Mouse (Mus musculus) stomach, postnatal 0 days (tissue): ENCODE measurements around the gene Eps15.

ENCODE experiments used
- CTCF ChIP-seq: IDR thresholded peaks from 2 replicates; pipeline ENCODE4 v1.5.1; 2016; ENCODE audit warnings: antibody characterized with exemption, low read depth, mild to moderate bottlenecking, moderate library complexity
- EP300 ChIP-seq: optimal IDR thresholded peaks from 2 replicates; pipeline ENCODE3; 2016; ENCODE audit warnings: antibody characterized with exemption

GRCm38 (mm10) chr4:109343909-109344308 lies 63.8 kb downstream of the Eps15 start:
- no peak for TF ChIP-seq CTCF
- no peak for TF ChIP-seq EP300
